Mouse (Mus musculus) liver, embryonic 14.5 days (tissue): ENCODE data around the gene Ccar1. TPM values are rescaled to one million over a fixed set of nuclear protein-coding genes. Genes with fewer than 3 reads are reported as not detected.

Experiments
- ATAC-seq: fragments of 200-750 bp; cut with Nextera tagmentation; 2 replicates; pipeline ENCODE4 v1.8.0; 2017; ENCODE audit warnings: moderate number of reproducible peaks, mild to moderate bottlenecking, moderate library complexity; ENCODE audit not compliant: insufficient read depth
- DNase-seq, 3 experiments: peaks; one replicate each; pipeline ENCODE4 v3.0.0-alpha.2; 2012 to 2013; ENCODE audit warnings: low read depth in 3 of 3, low spot score in 3 of 3
- H3K27ac ChIP-seq: fragments of 300-500 bp; sonication (generic); 2 replicates; pipeline ENCODE4 v1.5.1; 2014; ENCODE audit warnings: moderate library complexity, mild to moderate bottlenecking, control low read depth, inconsistent platforms
- H3K27me3 ChIP-seq: fragments of 300-500 bp; sonication (generic); 2 replicates; pipeline ENCODE4 v1.6.1; 2014; ENCODE audit warnings: mild to moderate bottlenecking, low read length, moderate library complexity; ENCODE audit not compliant: control insufficient read depth, insufficient read depth
- H3K36me3 ChIP-seq: fragments of 300-500 bp; sonication (generic); replicated peaks from 2 replicates; pipeline ENCODE4 v1.6.1; 2014; ENCODE audit warnings: low read depth; ENCODE audit not compliant: control insufficient read depth, insufficient read depth
- H3K4me1 ChIP-seq, 2 experiments: fragments of 200-500 bp in 1 of 2; fragments of 300-500 bp in 1 of 2; sonication (generic) in 1 of 2; replicated peaks; 2 replicates each; pipeline ENCODE4 v1.6.1; 2012 to 2014; ENCODE audit warnings: antibody characterized with exemption in 1 of 2, inconsistent platforms in 1 of 2, low read length in 1 of 2; ENCODE audit not compliant: control insufficient read depth in 2 of 2, insufficient read depth in 2 of 2
- H3K4me2 ChIP-seq: fragments of 300-500 bp; sonication (generic); 2 replicates; pipeline ENCODE4 v1.6.1; 2014; ENCODE audit warnings: low read depth, mild to moderate bottlenecking, control low read depth, moderate library complexity
- H3K4me3 ChIP-seq, 2 experiments: fragments of 200-500 bp in 1 of 2; fragments of 300-500 bp in 1 of 2; sonication (generic) in 1 of 2; 2 replicates each; pipeline ENCODE4 v1.5.1; 2012 to 2014; ENCODE audit warnings: low read depth in 2 of 2, low read length in 2 of 2, mild to moderate bottlenecking in 2 of 2, control low read depth in 1 of 2, inconsistent platforms in 1 of 2, moderate library complexity in 1 of 2; ENCODE audit not compliant: insufficient read depth in 1 of 2
- H3K9ac ChIP-seq: fragments of 300-500 bp; sonication (generic); replicated peaks from 2 replicates; pipeline ENCODE4 v1.6.1; 2014; ENCODE audit warnings: mild to moderate bottlenecking, control low read depth, moderate library complexity
- H3K9me3 ChIP-seq: fragments of 300-500 bp; sonication (generic); 2 replicates; pipeline ENCODE4 v1.6.1; 2016; ENCODE audit warnings: low read length, mixed read lengths; ENCODE audit not compliant: control insufficient read depth
- CTCF ChIP-seq: IDR thresholded peaks from 2 replicates; pipeline ENCODE4 v1.5.1; 2016; ENCODE audit warnings: antibody characterized with exemption, low read depth, control low read depth
- EP300 ChIP-seq: IDR thresholded peaks from 2 replicates; pipeline ENCODE4 v1.6.1; 2016; ENCODE audit warnings: antibody characterized with exemption, low read depth
- WGBS: fragments of 180-500 bp; shearing (Covaris S2); extraction: QIAGEN DNeasy Blood & Tissue Kit; methylation state at CpG from one replicate; pipeline ENCODE4 v1.1.7; 2014; ENCODE audit not compliant: insufficient replicate concordance; 5-methylcytosine and 5-hydroxymethylcytosine counted together
- polyA plus RNA-seq, 2 experiments: library from polyadenylated mRNA; depleted of rRNA in 1 of 2; stranded (reverse) in 1 of 2; unstranded in 1 of 2; fragments of >200 nt; fragmentation: Nextera tagmentation in 1 of 2; extraction: Ambion mirVana in 1 of 2; gene quantifications; 2 replicates each; pipeline versions ENCODE4 v1.2.1 to v1.2.3; 2012 to 2014

The Ccar1 gene
- polyA plus RNA-seq, 2 experiments: 26.0 to 44.9 TPM

DNA sequence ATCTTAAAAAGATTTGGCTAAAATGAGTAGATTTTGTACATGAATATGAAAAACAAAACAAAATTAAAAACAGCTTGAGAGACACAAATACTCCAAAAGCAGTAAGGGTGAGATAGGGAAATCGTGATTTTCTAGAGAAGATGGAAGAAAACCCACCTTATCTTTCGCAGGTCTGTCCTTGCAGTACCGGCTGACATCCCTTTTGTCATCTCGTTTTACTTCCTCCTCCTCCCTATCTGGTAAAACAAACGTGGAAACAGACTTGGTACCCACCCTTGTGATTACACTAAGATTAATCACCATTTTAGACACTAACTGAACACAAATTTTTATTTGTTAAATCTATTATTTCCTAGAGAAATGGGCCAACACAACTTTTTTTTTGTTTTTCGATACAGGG, 41.3 kb downstream of the Ccar1 start:
- no peak for DNase-seq
- 38% methylated on average over 6 of the region's 6 CpGs for WGBS

DNA sequence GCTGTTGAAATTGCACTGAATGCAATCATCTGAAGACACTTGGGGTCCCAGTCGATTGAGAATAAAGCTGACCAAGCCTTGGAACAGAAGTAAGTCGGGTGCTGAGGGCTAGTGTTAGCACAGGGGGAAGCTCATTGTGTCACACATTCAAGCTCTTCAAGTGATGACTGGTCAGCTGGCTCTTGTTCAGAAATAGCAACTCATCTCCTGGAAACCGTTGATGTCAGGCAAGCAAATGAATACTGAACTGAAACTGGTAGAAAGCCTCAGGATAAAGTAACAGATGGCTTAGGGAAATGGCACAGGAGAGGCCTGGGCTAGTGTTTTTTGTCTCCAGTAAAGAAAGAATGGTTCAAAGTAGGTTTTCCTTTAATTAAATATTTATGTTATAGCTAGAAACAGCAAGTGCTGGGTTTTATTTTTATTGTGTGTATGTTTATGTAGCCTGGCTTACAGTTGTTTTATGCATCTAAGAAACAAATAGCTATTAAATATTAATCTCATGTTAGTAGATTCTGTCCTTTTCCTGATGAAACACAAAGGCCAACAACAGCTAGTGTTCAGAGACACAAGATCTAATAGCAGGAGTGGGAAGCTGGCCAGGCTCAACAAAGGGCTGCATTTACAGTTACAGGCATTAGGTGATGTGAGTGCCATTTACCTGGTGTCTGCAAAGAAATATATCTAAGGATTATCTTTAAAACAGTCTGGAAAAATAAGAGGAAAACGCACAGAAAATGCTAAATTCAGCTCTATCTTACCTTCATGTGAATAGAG, 51.9 kb downstream of the Ccar1 start:
- Histone ChIP-seq H3K27me3 (no peaks in the 10 kb centered on the region), H3K4me2 (no peak overlapping the region), H3K9ac (no peak overlapping the region), H3K4me3 (no peak overlapping the region), H3K36me3 (peaks cover 17% of the 10 kb centered on the region), H3K9me3 (no peaks in the 10 kb centered on the region), H3K4me1 (no peaks in the 10 kb centered on the region), H3K27ac (no peak overlapping the region)
- no peak for ATAC-seq
- no peak for DNase-seq
- no peak for TF ChIP-seq EP300
- TF ChIP-seq CTCF: no peak
- WGBS: 68% methylated on average over 4 of the region's 4 CpGs

More for the DNA sequence above, 41.3 kb downstream of the Ccar1 start:
- H3K9me3 ChIP-seq: no peaks in the 10 kb centered on the region
- no peak overlapping the region for H3K4me3 ChIP-seq
- TF ChIP-seq CTCF: no peak
- no peak for TF ChIP-seq EP300
- no peak for ATAC-seq
- peaks cover 74% of the 10 kb centered on the region for H3K36me3 ChIP-seq
- no peaks in the 10 kb centered on the region for H3K4me1 ChIP-seq
- no peaks in the 10 kb centered on the region for H3K27me3 ChIP-seq
- no peak overlapping the region for H3K9ac ChIP-seq
- no peak overlapping the region for H3K4me2 ChIP-seq
- no peak overlapping the region for H3K27ac ChIP-seq

DNA sequence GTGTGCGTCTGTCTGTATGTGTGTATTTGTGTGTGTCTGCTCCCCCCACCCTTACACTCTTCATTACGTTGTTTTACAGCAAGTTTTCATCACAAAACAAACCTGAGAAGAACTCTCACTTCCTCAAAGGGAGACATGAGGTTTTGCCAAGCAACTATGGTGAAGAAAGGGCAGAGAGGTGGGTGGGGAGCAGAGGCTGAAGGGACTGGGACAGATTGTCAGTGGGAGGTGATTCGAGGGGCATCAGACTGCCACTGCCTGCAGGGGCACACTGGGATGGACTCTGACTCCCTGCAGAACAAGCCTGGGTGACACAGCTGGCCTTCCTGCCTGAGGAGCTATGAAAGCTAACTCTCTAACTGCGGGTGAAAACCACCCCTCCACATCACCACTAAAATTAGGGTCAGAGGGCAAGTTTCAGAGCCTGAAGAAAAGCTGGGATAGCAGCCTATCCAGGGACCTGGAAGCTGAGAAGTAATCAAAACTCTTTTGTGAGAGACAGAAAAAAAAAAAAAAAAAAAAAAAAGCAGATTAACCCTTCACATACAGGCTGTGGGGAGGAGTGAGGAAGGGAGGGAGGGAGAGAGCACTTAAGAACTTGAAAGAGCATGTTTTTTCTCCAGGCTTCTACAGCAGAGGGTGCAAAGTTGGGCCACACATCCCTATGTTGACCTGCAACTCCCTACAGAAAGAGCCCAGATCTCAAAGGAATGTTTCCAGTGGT, 55.0 kb downstream of the Ccar1 start:
- Histone ChIP-seq H3K36me3 (peaks cover 2% of the 10 kb centered on the region; the same call in 1 of the 2 replicates), H3K4me1 (no peaks in the 10 kb centered on the region), H3K4me3 (no peak overlapping the region), H3K9ac (no peak overlapping the region), H3K9me3 (no peaks in the 10 kb centered on the region), H3K27me3 (no peaks in the 10 kb centered on the region), H3K4me2 (no peak overlapping the region), H3K27ac (no peak overlapping the region)
- DNase-seq (no peak), ATAC-seq (no peak)
- TF ChIP-seq EP300 (no peak), CTCF (no peak)
- 37% methylated on average over 4 of the region's 4 CpGs for WGBS

DNA sequence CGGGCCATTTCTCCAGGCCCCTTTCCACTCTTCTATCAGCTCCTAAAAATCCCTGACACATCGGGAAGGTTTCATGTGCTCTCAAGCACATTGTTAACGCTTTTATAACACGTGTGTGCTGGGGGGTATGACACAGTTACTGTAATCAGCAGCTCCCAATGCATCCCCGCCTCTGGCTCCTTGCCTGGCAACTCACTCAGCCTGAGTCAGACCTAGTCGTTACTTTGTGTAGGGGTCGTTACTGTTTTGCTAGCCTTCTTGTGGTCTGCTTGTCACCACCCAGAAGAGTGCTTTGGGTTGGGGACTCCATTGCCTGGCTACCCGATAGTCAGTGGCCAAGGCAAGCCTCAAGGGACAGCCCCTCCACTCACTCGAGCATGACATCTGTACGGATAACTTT, 61.3 kb downstream of the Ccar1 start:
- Histone ChIP-seq H3K36me3 (no peaks in the 10 kb centered on the region), H3K27ac (no peak overlapping the region), H3K4me2 (no peak overlapping the region), H3K27me3 (peaks cover 7% of the 10 kb centered on the region; the same call in 1 of the 2 replicates), H3K4me1 (no peaks in the 10 kb centered on the region), H3K9ac (no peak overlapping the region), H3K9me3 (no peaks in the 10 kb centered on the region), H3K4me3 (no peak overlapping the region)
- TF ChIP-seq EP300 (no peak), CTCF (no peak)
- 55% methylated on average over 10 of the region's 10 CpGs for WGBS
- ATAC-seq: no peak
- DNase-seq: no peak
